Mouse (Mus musculus) limb, embryonic 13.5 days (tissue): ENCODE measurements around the gene Fbxl20. TPM values are rescaled to one million over a fixed set of nuclear protein-coding genes. Genes with fewer than 3 reads are reported as not detected.

Source experiments
- ATAC-seq: fragments of 200-750 bp; cut with Nextera tagmentation; 2 replicates; pipeline ENCODE4 v1.8.0; 2017; ENCODE audit warnings: low read depth, moderate number of reproducible peaks, moderate TSS enrichment; ENCODE audit not compliant: low FRiP score
- H3K27ac ChIP-seq: fragments of 300-500 bp; sonication (generic); 2 replicates; pipeline ENCODE4 v1.5.1; 2015; ENCODE audit warnings: inconsistent platforms, mild to moderate bottlenecking, moderate library complexity
- H3K27me3 ChIP-seq: fragments of 300-500 bp; sonication (generic); 2 replicates; pipeline ENCODE4 v1.6.1; 2015; ENCODE audit warnings: mild to moderate bottlenecking, inconsistent platforms
- H3K36me3 ChIP-seq: fragments of 300-500 bp; sonication (generic); 2 replicates; pipeline ENCODE4 v1.6.1; 2015; ENCODE audit warnings: inconsistent platforms, mild to moderate bottlenecking, moderate library complexity
- H3K4me1 ChIP-seq: fragments of 300-500 bp; sonication (generic); 2 replicates; pipeline ENCODE4 v1.6.1; 2015; ENCODE audit warnings: inconsistent platforms
- H3K4me2 ChIP-seq: fragments of 300-500 bp; sonication (generic); replicated peaks from 2 replicates; pipeline ENCODE4 v1.6.1; 2015; ENCODE audit warnings: inconsistent platforms, mild to moderate bottlenecking, moderate library complexity
- H3K4me3 ChIP-seq: fragments of 300-500 bp; sonication (generic); 2 replicates; pipeline ENCODE4 v1.5.1; 2015; ENCODE audit warnings: moderate library complexity, mild to moderate bottlenecking, inconsistent platforms
- H3K9ac ChIP-seq: fragments of 300-500 bp; sonication (generic); 2 replicates; pipeline ENCODE4 v1.6.1; 2015; ENCODE audit warnings: mild to moderate bottlenecking, inconsistent platforms
- H3K9me3 ChIP-seq: fragments of 300-500 bp; sonication (generic); 2 replicates; pipeline ENCODE4 v1.6.1; 2016; ENCODE audit warnings: inconsistent platforms
- WGBS: fragments of 180-500 bp; shearing (Covaris S2); methylation state at CpG from one replicate; pipeline ENCODE4 v1.1.7; 2015; 5-methylcytosine and 5-hydroxymethylcytosine counted together
- polyA plus RNA-seq: library from polyadenylated mRNA; unstranded; fragments of >200 nt; fragmentation: Nextera tagmentation; extraction: Ambion mirVana; gene quantifications from 2 replicates; pipeline ENCODE4 v1.2.1, GENCODE M21; 2015

Gene Fbxl20
- polyA plus RNA-seq, 1 experiment from 2014 or later, result 28.4 TPM

DNA sequence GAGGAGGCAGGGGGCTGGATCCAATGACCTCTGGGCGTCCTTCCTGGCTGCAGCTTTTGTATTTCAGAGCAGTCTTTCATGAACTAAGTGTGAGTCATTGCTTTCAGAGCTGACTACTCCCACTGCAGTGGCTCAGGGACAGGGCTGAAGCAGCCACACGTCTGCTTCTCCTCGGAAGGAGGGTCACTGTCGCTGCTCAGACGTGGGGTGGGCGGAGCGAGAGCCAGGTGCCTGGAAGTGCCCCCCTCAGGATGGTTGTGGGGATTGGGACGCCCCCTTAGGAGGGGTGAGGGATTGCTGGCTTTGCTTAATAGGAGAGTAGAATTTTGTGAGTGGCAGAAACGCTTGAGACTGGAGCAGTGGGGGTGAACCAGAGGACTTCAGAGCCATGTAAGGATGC, 92.7 kb downstream of the Fbxl20 start:
- Histone ChIP-seq H3K4me1 (peaks cover 10% of the 10 kb centered on the region), H3K27me3 (peaks cover 34% of the 10 kb centered on the region), H3K9me3 (no peaks in the 10 kb centered on the region), H3K4me2 (peak overlapping the region; percentile 27), H3K27ac (no peak overlapping the region), H3K4me3 (no peak overlapping the region), H3K9ac (no peak overlapping the region), H3K36me3 (no peaks in the 10 kb centered on the region)
- ATAC-seq, result no peak
- WGBS, result 23% methylated on average over 9 of the region's 9 CpGs

DNA sequence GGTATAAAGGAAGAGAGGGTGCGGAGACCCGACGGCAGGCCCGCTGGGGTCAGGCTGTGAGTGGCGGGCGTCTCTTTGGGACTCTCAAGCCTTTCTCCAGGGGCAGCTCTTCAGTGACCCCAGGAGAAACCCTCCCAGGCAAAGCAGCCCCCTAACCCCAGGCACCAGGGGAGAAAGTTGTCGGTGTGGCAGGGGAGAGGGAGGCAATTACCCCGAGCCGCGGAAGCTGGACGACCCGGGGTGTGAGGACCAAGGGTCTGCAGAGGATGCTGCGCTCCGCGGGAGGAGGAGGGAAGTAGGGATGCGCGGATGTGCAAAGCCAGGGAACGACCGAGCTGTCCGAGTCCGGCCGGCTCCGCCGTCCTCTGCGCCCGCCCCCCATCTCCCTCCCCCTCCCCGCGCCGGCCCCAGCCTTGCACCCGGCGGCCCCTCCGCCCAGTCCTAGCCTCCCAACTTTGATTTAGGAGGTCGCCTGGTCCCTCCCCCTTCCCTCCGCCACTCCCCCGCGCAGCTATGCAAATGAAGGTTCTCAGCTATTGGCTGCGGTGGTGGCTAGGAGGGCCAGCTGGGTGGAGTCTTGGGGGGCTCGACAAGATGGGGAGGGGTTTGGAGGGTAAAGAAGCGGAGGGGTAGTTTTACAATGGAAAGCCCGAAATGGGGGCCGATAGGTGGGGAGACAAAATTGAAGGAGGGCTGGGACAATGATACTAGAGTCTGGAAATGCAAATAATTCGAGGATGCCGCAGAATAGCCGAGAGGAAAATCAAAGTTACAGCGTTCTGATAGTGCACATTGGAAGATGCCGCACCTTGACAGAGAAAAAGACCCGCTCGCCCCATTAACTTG, 97.0 kb downstream of the Fbxl20 start, which contains the start of gene Stac2:
Stac2 (minus strand) TSS at position 474 of the 846 bp plus-strand sequence.
- no peaks in the 10 kb centered on the region for H3K36me3 ChIP-seq
- H3K4me2 ChIP-seq, result peak within 1 kb of the TSS; percentile 81
- peak within 1 kb of the TSS; percentile 51 for H3K4me3 ChIP-seq
- no peak within 1 kb of the TSS for H3K27ac ChIP-seq
- H3K27me3 ChIP-seq, result peaks cover 76% of the 10 kb centered on the region
- H3K4me1 ChIP-seq, result peaks cover 20% of the 10 kb centered on the region
- peak within 1 kb of the TSS; percentile 67 for H3K9ac ChIP-seq
- 2% methylated on average over 42 of the region's 48 CpGs for WGBS
- H3K9me3 ChIP-seq, result no peaks in the 10 kb centered on the region
- ATAC-seq, result peak; percentile 91

GRCm38 (mm10) chr11:98052129-98052988, 97.8 kb downstream of the Fbxl20 start:
- H3K27ac ChIP-seq, result no peak overlapping the region
- H3K9ac ChIP-seq, result peak overlapping the region; percentile 67
- no peak for ATAC-seq
- peak overlapping the region; percentile 81 for H3K4me2 ChIP-seq
- WGBS, result under 1% methylated on average over 68 of the region's 83 CpGs
- no peaks in the 10 kb centered on the region for H3K36me3 ChIP-seq
- H3K4me3 ChIP-seq, result peak overlapping the region; percentile 51
- peaks cover 85% of the 10 kb centered on the region for H3K27me3 ChIP-seq
- peaks cover 20% of the 10 kb centered on the region for H3K4me1 ChIP-seq
- H3K9me3 ChIP-seq, result no peaks in the 10 kb centered on the region

DNA sequence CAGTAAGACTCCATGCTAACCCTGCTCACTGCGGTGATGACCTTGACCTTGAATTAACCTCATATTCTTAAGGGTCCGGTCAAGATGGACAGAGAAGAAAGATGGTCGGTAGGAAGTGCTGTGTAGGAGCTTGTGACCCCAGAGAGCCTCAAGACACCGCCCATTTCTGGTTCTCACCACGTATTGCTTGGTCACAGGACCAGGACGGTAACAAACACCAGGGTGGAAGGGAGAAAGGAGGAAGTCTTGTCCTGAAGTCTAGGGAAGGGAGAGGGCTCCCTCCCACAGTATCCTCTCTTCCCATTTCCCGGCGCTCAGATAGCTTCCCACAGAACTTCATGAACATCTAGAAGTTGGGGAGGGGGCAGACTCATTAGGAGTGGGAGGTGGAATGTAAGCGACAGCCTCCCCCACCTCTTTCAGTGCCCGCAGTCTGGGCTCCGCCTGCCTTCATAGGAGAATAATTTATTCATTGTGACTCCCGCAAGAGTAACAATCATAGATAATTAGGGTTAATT, 98.5 kb downstream of the Fbxl20 start:
- H3K36me3 ChIP-seq, result no peaks in the 10 kb centered on the region
- H3K9ac ChIP-seq, result peak overlapping the region; percentile 67; the same call in 1 of the 2 replicates
- H3K4me1 ChIP-seq, result peaks cover 16% of the 10 kb centered on the region
- peak overlapping the region; percentile 51 for H3K4me3 ChIP-seq
- peak overlapping the region; percentile 81 for H3K4me2 ChIP-seq
- no peaks in the 10 kb centered on the region for H3K9me3 ChIP-seq
- peaks cover 82% of the 10 kb centered on the region for H3K27me3 ChIP-seq
- no peak for ATAC-seq
- no peak overlapping the region for H3K27ac ChIP-seq
- 7% methylated on average over 12 of the region's 12 CpGs for WGBS

- no peak for ATAC-seq
- H3K4me2 ChIP-seq, result no peak overlapping the region
- no peak overlapping the region for H3K27ac ChIP-seq
- H3K9ac ChIP-seq, result no peak overlapping the region
- WGBS, result 38% methylated on average over 2 of the region's 2 CpGs
- no peak overlapping the region for H3K4me3 ChIP-seq
- peaks cover 81% of the 10 kb centered on the region for H3K27me3 ChIP-seq
- H3K4me1 ChIP-seq, result peaks cover 16% of the 10 kb centered on the region
- H3K36me3 ChIP-seq, result no peaks in the 10 kb centered on the region
- no peaks in the 10 kb centered on the region for H3K9me3 ChIP-seq
Measured at GRCm38 (mm10) chr11:98050940-98051339, 99.3 kb downstream of the Fbxl20 start.

GRCm38 (mm10) chr11:98050520-98050815, 99.7 kb downstream of the Fbxl20 start:
- H3K4me1 ChIP-seq, result peaks cover 16% of the 10 kb centered on the region
- 23% methylated on average over 2 of the region's 2 CpGs for WGBS
- H3K27ac ChIP-seq, result no peak overlapping the region
- peaks cover 77% of the 10 kb centered on the region for H3K27me3 ChIP-seq
- no peak overlapping the region for H3K4me2 ChIP-seq
- H3K36me3 ChIP-seq, result no peaks in the 10 kb centered on the region
- H3K9ac ChIP-seq, result no peak overlapping the region
- ATAC-seq, result no peak
- no peak overlapping the region for H3K4me3 ChIP-seq
- 0 out of 2 replicates have a peak, but pooled peaks cover 3% of the 10 kb centered on the region for H3K9me3 ChIP-seq

- Histone ChIP-seq H3K9me3 (0 out of 2 replicates have a peak, but pooled peaks cover 3% of the 10 kb centered on the region), H3K9ac (no peak overlapping the region), H3K36me3 (no peaks in the 10 kb centered on the region), H3K4me1 (peaks cover 16% of the 10 kb centered on the region), H3K27ac (no peak overlapping the region), H3K4me2 (no peak overlapping the region), H3K4me3 (no peak overlapping the region), H3K27me3 (peaks cover 71% of the 10 kb centered on the region)
- WGBS, result 62% methylated on average over 14 of the region's 14 CpGs
- no peak for ATAC-seq
Measured at GRCm38 (mm10) chr11:98049672-98050519, 100.3 kb downstream of the Fbxl20 start.

DNA sequence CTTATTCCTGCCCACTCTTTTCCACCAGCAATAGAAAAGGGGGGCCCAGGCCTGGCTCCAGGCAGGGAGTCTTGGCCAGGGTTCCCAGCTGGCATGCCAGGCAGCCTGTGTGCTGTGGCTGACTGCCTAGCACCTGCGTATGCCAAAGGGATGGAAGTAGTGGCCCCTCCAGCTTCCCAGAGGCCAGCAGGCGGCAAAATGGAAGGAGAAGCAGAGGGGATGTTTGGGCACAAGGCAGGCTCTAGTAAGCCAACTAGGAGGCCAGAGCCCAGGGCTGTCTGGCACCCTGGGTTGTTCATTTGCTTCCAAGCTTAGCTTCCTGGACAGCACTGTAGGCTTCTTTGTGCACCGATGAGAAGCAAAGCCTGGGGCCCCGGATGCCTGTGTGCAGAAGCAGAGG, 102.5 kb downstream of the Fbxl20 start:
- 73% methylated on average over 4 of the region's 4 CpGs for WGBS
- ATAC-seq, result no peak
- Histone ChIP-seq H3K4me1 (peaks cover 15% of the 10 kb centered on the region), H3K27me3 (peaks cover 54% of the 10 kb centered on the region), H3K27ac (no peak overlapping the region), H3K9ac (peak overlapping the region; percentile 0; the same call in 1 of the 2 replicates), H3K9me3 (0 out of 2 replicates have a peak, but pooled peaks cover 3% of the 10 kb centered on the region), H3K4me3 (no peak overlapping the region), H3K4me2 (no peak overlapping the region), H3K36me3 (no peaks in the 10 kb centered on the region)

- H3K9ac ChIP-seq, result no peak overlapping the region
- H3K9me3 ChIP-seq, result 0 out of 2 replicates have a peak, but pooled peaks cover 3% of the 10 kb centered on the region
- H3K4me1 ChIP-seq, result 0 out of 2 replicates have a peak, but pooled peaks cover 3% of the 10 kb centered on the region
- H3K36me3 ChIP-seq, result no peaks in the 10 kb centered on the region
- WGBS, result 64% methylated on average over 1 of the region's 1 CpGs
- ATAC-seq, result no peak
- H3K4me2 ChIP-seq, result no peak overlapping the region
- H3K4me3 ChIP-seq, result no peak overlapping the region
- H3K27ac ChIP-seq, result no peak overlapping the region
- H3K27me3 ChIP-seq, result peaks cover 41% of the 10 kb centered on the region
Measured at GRCm38 (mm10) chr11:98046466-98046865, 103.7 kb downstream of the Fbxl20 start.

GRCm38 (mm10) chr11:98045596-98045995, 104.6 kb downstream of the Fbxl20 start:
- Histone ChIP-seq H3K4me1 (0 out of 2 replicates have a peak, but pooled peaks cover 3% of the 10 kb centered on the region), H3K27ac (no peak overlapping the region), H3K27me3 (peaks cover 32% of the 10 kb centered on the region), H3K4me3 (no peak overlapping the region), H3K9me3 (0 out of 2 replicates have a peak, but pooled peaks cover 3% of the 10 kb centered on the region), H3K36me3 (no peaks in the 10 kb centered on the region), H3K4me2 (no peak overlapping the region), H3K9ac (no peak overlapping the region)
- 64% methylated on average over 4 of the region's 4 CpGs for WGBS
- ATAC-seq, result no peak

GRCm38 (mm10) chr11:98044074-98044473, 106.1 kb downstream of the Fbxl20 start:
- Histone ChIP-seq H3K4me1 (0 out of 2 replicates have a peak, but pooled peaks cover 3% of the 10 kb centered on the region), H3K9me3 (0 out of 2 replicates have a peak, but pooled peaks cover 3% of the 10 kb centered on the region), H3K27me3 (peaks cover 17% of the 10 kb centered on the region), H3K27ac (no peak overlapping the region), H3K4me3 (no peak overlapping the region), H3K4me2 (no peak overlapping the region), H3K9ac (no peak overlapping the region), H3K36me3 (no peaks in the 10 kb centered on the region)
- ATAC-seq, result no peak
- WGBS, result 76% methylated on average over 5 of the region's 5 CpGs
